ENCODE assay signal across 9 mouse cellular contexts in genomic region chr7:121077829-121078228, GRCm38 (mm10). TPM values are rescaled to one million over a fixed set of nuclear protein-coding genes. Genes with fewer than 3 reads are reported as not detected.
DNase-seq lines count a peak whose midpoint lies in the region; ATAC-seq and TF ChIP-seq lines count a peak whose summit lies in the region.
"Had no signal": no experiment of that assay in that cellular context is flagged by ENCODE, and none has a peak within 500 bp of the region (broad histone marks: within the 10 kb centered on the region; RNA-seq: fewer than 3 reads in every experiment).

No protein-coding gene starts in this region.

- no peaks in the 10 kb centered on the region for H3K27me3 ChIP-seq in forebrain, embryonic 10.5 days (ENCODE audit: poor library complexity, severe bottlenecking)

- peaks cover 73% of the 10 kb centered on the region for H3K36me3 ChIP-seq in forebrain, embryonic 10.5 days (replicated peaks)

- peak; percentile 60 to 91 for DNase-seq in adrenal gland, adult (ENCODE audit: inconsistent age in 2 of 2, low spot score in 1 of 2)
- DNase-seq in adrenal gland, postnatal 4 days (ENCODE audit: low spot score in 2 of 2) = no peak
- DNase-seq in c-Kit-positive CD71-positive TER-119-negative erythroid progenitor cells, embryonic 14.5 days (ENCODE audit: low read depth) = peak; percentile 44
- DNase-seq in forebrain, embryonic 10.5 days (ENCODE audit: extremely low spot score, low spot score) = peak; percentile 39
- DNase-seq in layer of hippocampus, adult 2 months (ENCODE audit: low spot score in 2 of 2) = peak; percentile 72 to 82
- DNase-seq in lung, postnatal 10 days = peak; percentile 80
- peak; percentile 64 for DNase-seq in retina, postnatal 7 days (ENCODE audit: low read depth, low spot score)

- H3K9me3 ChIP-seq in forebrain, embryonic 10.5 days = no peaks in the 10 kb centered on the region

- peak; percentile 88 for TF ChIP-seq CTCF in layer of hippocampus, adult 2 months (conservative IDR thresholded peaks at IDR 0.05)

- 20% methylated on average over 5 of the region's 5 CpGs for WGBS in forebrain, embryonic 10.5 days

- H3K4me3 ChIP-seq in forebrain, embryonic 10.5 days = no peak overlapping the region
- H3K4me3 ChIP-seq in layer of hippocampus, adult 2 months = no peak overlapping the region
- H3K4me3 ChIP-seq: myocyte had no signal

- ATAC-seq in hematopoietic stem cell, adult 5-6 weeks (replicated peaks in 1 of 2; ENCODE audit: insufficient read depth in 1 of 2, low FRiP score in 2 of 2, low TSS enrichment in 1 of 2, low read depth in 1 of 2, poor library complexity in 2 of 2, severe bottlenecking in 2 of 2) = peak; percentile 51 to 72; a peak in 3 of 4 replicates

- no peak overlapping the region; the same call in 1 of the 2 replicates for H3K27ac ChIP-seq in forebrain, embryonic 10.5 days
- no peak overlapping the region for H3K27ac ChIP-seq in layer of hippocampus, adult 2 months

- H3K4me1 ChIP-seq in forebrain, embryonic 10.5 days = peaks cover 4% of the 10 kb centered on the region

RNA-seq across cellular contexts. Expression of gene Igsf6, which starts 3.5 kb away (rescaled TPM):
- 1 to 10 TPM; 3.0 to 3.4 TPM for total RNA-seq in adrenal gland, postnatal 4 days (2021)
- polyA plus RNA-seq in forebrain, embryonic 10.5 days (2016; fragmentation: Nextera tagmentation; extraction: Ambion mirVana) = 0.81 and 1.1 TPM in 2 replicates
- total RNA-seq in hematopoietic stem cell, adult 5-6 weeks (2017) = 21.9 and 62.2 TPM in 2 replicates
- total RNA-seq in layer of hippocampus, adult 2 months (2021) = under 1 TPM; 0.22 to 0.54 TPM

RNA-seq across cellular contexts. Expression of gene Otoa, which starts 3.6 kb away (rescaled TPM):
- total RNA-seq in adrenal gland, postnatal 4 days (2021) = 1 to 10 TPM; 1.7 to 1.9 TPM
- 0.14 TPM in 2 replicates for polyA plus RNA-seq in forebrain, embryonic 10.5 days (2016; fragmentation: Nextera tagmentation; extraction: Ambion mirVana)
- 0.38 and 0.69 TPM in 2 replicates for total RNA-seq in hematopoietic stem cell, adult 5-6 weeks (2017)
- total RNA-seq in layer of hippocampus, adult 2 months (2021) = under 1 TPM; 0.54 TPM

RNA-seq across cellular contexts. Expression of gene Mettl9, which starts 43.6 kb away (rescaled TPM):
- 100 to 1,000 TPM; 134 to 136 TPM for total RNA-seq in adrenal gland, postnatal 4 days (2021)
- polyA plus RNA-seq in forebrain, embryonic 10.5 days (2016; fragmentation: Nextera tagmentation; extraction: Ambion mirVana) = 184 and 188 TPM in 2 replicates
- total RNA-seq in hematopoietic stem cell, adult 5-6 weeks (2017) = 107 and 123 TPM in 2 replicates
- 10 to 100 TPM; 77.3 to 82.7 TPM for total RNA-seq in layer of hippocampus, adult 2 months (2021)

Comparison
In these comparisons a context has a peak if more than half of its experiments do, and no peak if none do; other contexts are left out.
1. DNase-seq: peak in adrenal gland, adult (2 of 2), c-Kit-positive CD71-positive TER-119-negative erythroid progenitor cells, embryonic 14.5 days (single experiment), forebrain, embryonic 10.5 days (single experiment), layer of hippocampus, adult 2 months (2 of 2), lung, postnatal 10 days (single experiment) and retina, postnatal 7 days (single experiment); none in adrenal gland, postnatal 4 days (0 of 2).